Mouse (Mus musculus) megakaryocyte, embryonic 14.5 days (primary cell): ENCODE results near the gene St3gal4. TPM values are rescaled to one million over a fixed set of nuclear protein-coding genes. Genes with fewer than 3 reads are reported as not detected.

Experiments
- H3K27me3 ChIP-seq: replicated peaks from 2 replicates; pipeline ENCODE3; 2012; ENCODE audit warnings: inconsistent platforms
- H3K36me3 ChIP-seq: replicated peaks from 2 replicates; pipeline ENCODE3; 2012; ENCODE audit warnings: low read length, inconsistent platforms, mixed read lengths
- H3K4me1 ChIP-seq: 2 replicates; pipeline ENCODE4 v1.6.1; 2012; ENCODE audit warnings: inconsistent platforms
- H3K4me3 ChIP-seq: replicated peaks from 2 replicates; pipeline ENCODE3; 2012; ENCODE audit warnings: moderate library complexity, mild to moderate bottlenecking, inconsistent platforms
- H3K9me3 ChIP-seq: 2 replicates; pipeline ENCODE4 v1.6.1; 2012; ENCODE audit warnings: inconsistent platforms
- FLI1 ChIP-seq: IDR thresholded peaks from 2 replicates; pipeline ENCODE4 v1.6.1; 2012; ENCODE audit warnings: low read length, inconsistent platforms, mixed read lengths
- GATA1 ChIP-seq: IDR thresholded peaks from 3 replicates; pipeline ENCODE4 v1.6.1; 2012; ENCODE audit warnings: mixed read lengths, low read length, inconsistent platforms, borderline replicate concordance
- polyA plus RNA-seq: library from polyadenylated mRNA; stranded (reverse); fragments of >175 nt; gene quantifications from 2 replicates; pipeline ENCODE4 v1.2.3, GENCODE M21; 2012; ENCODE audit warnings: low replicate concordance; ENCODE audit not compliant: insufficient read depth

St3gal4 gene
- polyA plus RNA-seq, 1 experiment, result 16.5 TPM

GRCm38 (mm10) chr9:35108916-35109315, 10.2 kb downstream of the St3gal4 start:
- peak overlapping the region; percentile 8 for H3K4me3 ChIP-seq
- no peaks in the 10 kb centered on the region for H3K9me3 ChIP-seq
- no peak for TF ChIP-seq FLI1
- H3K4me1 ChIP-seq, result peaks cover 94% of the 10 kb centered on the region
- H3K36me3 ChIP-seq, result peaks cover 84% of the 10 kb centered on the region
- no peaks in the 10 kb centered on the region for H3K27me3 ChIP-seq

GRCm38 (mm10) chr9:35108066-35108465, 11.0 kb downstream of the St3gal4 start:
- H3K4me3 ChIP-seq, result no peak overlapping the region
- H3K4me1 ChIP-seq, result peaks cover 92% of the 10 kb centered on the region
- TF ChIP-seq FLI1, result no peak
- TF ChIP-seq GATA1, result no peak
- H3K9me3 ChIP-seq, result no peaks in the 10 kb centered on the region
- no peaks in the 10 kb centered on the region for H3K27me3 ChIP-seq
- H3K36me3 ChIP-seq, result peaks cover 83% of the 10 kb centered on the region

DNA sequence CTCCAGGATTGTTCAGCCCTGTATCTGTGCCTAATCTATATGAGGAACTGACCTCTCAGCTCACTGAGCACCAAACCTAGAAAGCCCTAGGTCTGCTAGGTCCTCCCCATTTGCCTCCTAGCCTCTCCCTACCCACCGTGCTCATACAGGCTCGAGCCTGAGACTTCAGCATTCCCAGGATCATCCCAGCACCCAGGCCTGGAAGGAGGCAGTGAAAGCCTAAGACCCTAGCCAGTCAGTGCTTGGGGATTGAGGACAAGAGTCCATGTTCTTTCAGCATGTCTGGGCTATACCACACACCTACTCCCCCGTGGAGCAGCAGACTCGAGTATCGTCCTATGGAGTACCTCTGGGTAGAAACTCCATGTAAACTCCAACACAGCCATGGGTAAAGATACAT, 11.7 kb downstream of the St3gal4 start:
- H3K4me1 ChIP-seq, result peaks cover 94% of the 10 kb centered on the region
- H3K36me3 ChIP-seq, result peaks cover 82% of the 10 kb centered on the region
- H3K27me3 ChIP-seq, result no peaks in the 10 kb centered on the region
- no peaks in the 10 kb centered on the region for H3K9me3 ChIP-seq
- TF ChIP-seq GATA1 (no peak), FLI1 (no peak)
- H3K4me3 ChIP-seq, result no peak overlapping the region

DNA sequence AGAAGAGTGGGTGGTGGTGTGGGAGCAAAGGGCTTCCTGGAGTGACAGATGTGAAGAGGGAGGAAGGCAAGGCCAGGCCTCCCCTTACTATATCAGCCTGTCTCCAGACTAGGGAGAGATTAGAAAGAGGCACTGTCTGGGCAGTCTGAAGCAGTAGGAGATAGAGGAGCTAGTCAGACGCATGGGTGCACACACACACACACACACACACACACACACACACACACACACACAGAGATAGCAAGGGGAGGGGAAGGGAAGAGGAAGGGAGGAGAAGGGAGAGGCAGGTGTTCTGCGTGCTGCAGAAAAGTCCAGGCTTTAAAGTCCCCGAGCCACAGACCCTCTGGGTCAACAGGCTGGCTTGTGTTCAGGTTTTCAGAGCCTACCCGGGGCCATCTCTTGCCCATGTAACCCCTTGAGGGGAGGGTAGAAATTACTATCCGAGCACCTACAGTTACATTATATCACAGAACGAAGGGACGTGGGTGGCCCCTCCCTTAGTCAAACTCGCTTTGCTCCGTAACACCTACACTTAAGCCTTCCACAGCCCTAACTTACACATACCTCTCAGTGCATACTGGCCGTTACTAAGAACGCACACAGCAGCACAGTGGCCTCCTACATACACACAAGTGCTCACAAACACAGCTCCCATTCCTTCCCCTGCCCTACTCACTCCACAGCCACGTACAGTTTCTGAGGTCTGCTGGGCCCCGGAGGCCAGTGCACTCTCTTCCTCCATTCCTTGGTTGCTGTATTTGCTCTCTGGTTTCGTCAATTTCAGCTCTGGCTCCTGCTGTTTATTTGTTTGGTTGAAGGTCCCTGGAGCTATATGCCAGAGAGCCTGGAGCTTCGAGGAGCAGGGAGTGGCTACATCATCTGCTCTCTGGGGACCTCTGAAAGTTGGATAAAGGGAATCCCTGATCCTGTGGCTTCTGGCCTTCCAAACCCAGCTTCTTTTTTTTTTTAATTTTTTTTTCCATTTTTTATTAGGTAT, 12.9 kb downstream of the St3gal4 start:
- H3K4me1 ChIP-seq, result peaks cover 92% of the 10 kb centered on the region
- H3K27me3 ChIP-seq, result no peaks in the 10 kb centered on the region
- H3K9me3 ChIP-seq, result no peaks in the 10 kb centered on the region
- H3K36me3 ChIP-seq, result peaks cover 69% of the 10 kb centered on the region
- no peak for TF ChIP-seq GATA1
- no peak for TF ChIP-seq FLI1
- peak overlapping the region; percentile 70 for H3K4me3 ChIP-seq

- no peaks in the 10 kb centered on the region for H3K27me3 ChIP-seq
- TF ChIP-seq FLI1 (no peak), GATA1 (no peak)
- H3K4me1 ChIP-seq, result peaks cover 92% of the 10 kb centered on the region
- no peak overlapping the region for H3K4me3 ChIP-seq
- H3K9me3 ChIP-seq, result no peaks in the 10 kb centered on the region
- H3K36me3 ChIP-seq, result peaks cover 69% of the 10 kb centered on the region
These were observed 13.6 kb downstream of the St3gal4 start for GRCm38 (mm10) chr9:35105438-35105837.

- Histone ChIP-seq H3K36me3 (peaks cover 62% of the 10 kb centered on the region), H3K4me1 (peaks cover 92% of the 10 kb centered on the region)
- TF ChIP-seq FLI1 (no peak), GATA1 (no peak)
These were observed 14.4 kb downstream of the St3gal4 start for GRCm38 (mm10) chr9:35104711-35105110.

GRCm38 (mm10) chr9:35098762-35099161, 20.3 kb downstream of the St3gal4 start:
- no peaks in the 10 kb centered on the region for H3K9me3 ChIP-seq
- H3K27me3 ChIP-seq, result no peaks in the 10 kb centered on the region
- H3K36me3 ChIP-seq, result peaks cover 49% of the 10 kb centered on the region
- TF ChIP-seq GATA1, result no peak
- peaks cover 84% of the 10 kb centered on the region for H3K4me1 ChIP-seq
- peak overlapping the region; percentile 86 for H3K4me3 ChIP-seq

More at GRCm38 (mm10) chr9:35104711-35105110, 14.4 kb downstream of the St3gal4 start:
- Histone ChIP-seq H3K9me3 (no peaks in the 10 kb centered on the region), H3K4me3 (peak overlapping the region; percentile 28), H3K27me3 (no peaks in the 10 kb centered on the region)

DNA sequence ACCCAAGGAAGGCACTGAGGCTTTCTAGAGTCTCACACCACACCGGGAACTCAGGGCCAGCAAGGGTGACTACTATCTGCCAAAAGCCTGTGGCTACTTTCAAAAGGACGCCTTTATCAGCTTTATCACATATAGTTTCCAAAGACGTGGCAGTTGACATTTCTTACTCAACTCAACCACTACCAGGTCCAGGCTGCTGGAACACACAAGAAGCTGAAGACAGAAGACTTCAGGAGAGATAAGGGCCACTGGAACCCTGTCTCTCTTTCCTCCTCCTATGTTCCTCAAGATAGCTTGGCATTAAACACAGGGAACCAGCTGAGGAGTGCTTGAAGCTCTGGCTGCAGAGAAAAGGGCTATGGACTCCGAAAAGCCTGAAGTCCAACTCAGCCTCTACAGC, 21.2 kb downstream of the St3gal4 start:
- Histone ChIP-seq H3K4me1 (peaks cover 79% of the 10 kb centered on the region), H3K27me3 (no peaks in the 10 kb centered on the region), H3K4me3 (peak overlapping the region; percentile 65), H3K36me3 (peaks cover 43% of the 10 kb centered on the region), H3K9me3 (no peaks in the 10 kb centered on the region)
- TF ChIP-seq GATA1 (no peak), FLI1 (no peak)

- Histone ChIP-seq H3K36me3 (peaks cover 39% of the 10 kb centered on the region), H3K4me1 (peaks cover 59% of the 10 kb centered on the region), H3K9me3 (no peaks in the 10 kb centered on the region), H3K27me3 (no peaks in the 10 kb centered on the region), H3K4me3 (no peak overlapping the region)
- TF ChIP-seq FLI1 (no peak), GATA1 (no peak)
These were observed 23.3 kb downstream of the St3gal4 start for GRCm38 (mm10) chr9:35095726-35096125.

GRCm38 (mm10) chr9:35093350-35093749, 25.7 kb downstream of the St3gal4 start:
- peaks cover 36% of the 10 kb centered on the region for H3K4me1 ChIP-seq
- H3K36me3 ChIP-seq, result peaks cover 33% of the 10 kb centered on the region
- TF ChIP-seq GATA1, result no peak
- no peak for TF ChIP-seq FLI1
- H3K9me3 ChIP-seq, result no peaks in the 10 kb centered on the region
- no peak overlapping the region for H3K4me3 ChIP-seq
- H3K27me3 ChIP-seq, result no peaks in the 10 kb centered on the region
